Mouse (Mus musculus) gastrocnemius, postnatal 14 days (tissue): ENCODE measurements around the gene Hspa8. TPM values are rescaled to one million over a fixed set of nuclear protein-coding genes. Genes with fewer than 3 reads are reported as not detected.

Experiments
- DNase-seq: peaks from one replicate; pipeline ENCODE4 v3.0.0; 2021; ENCODE audit warnings: mixed read lengths
- intact Hi-C: fragments of 180-260 bp; cut with DNase I; formaldehyde crosslinking; loops from one replicate; pipeline ENCODE4 v1.15.1; 2025; ENCODE audit warnings: low total_unique reads
- total RNA-seq, 2 experiments: library from RNA; stranded (reverse); gene quantifications; 2 replicates each; pipeline ENCODE4 v1.2.3; 2021

Hspa8 gene
- total RNA-seq, 2 experiments from 2014 or later = 949 to 1,245 TPM

DNA sequence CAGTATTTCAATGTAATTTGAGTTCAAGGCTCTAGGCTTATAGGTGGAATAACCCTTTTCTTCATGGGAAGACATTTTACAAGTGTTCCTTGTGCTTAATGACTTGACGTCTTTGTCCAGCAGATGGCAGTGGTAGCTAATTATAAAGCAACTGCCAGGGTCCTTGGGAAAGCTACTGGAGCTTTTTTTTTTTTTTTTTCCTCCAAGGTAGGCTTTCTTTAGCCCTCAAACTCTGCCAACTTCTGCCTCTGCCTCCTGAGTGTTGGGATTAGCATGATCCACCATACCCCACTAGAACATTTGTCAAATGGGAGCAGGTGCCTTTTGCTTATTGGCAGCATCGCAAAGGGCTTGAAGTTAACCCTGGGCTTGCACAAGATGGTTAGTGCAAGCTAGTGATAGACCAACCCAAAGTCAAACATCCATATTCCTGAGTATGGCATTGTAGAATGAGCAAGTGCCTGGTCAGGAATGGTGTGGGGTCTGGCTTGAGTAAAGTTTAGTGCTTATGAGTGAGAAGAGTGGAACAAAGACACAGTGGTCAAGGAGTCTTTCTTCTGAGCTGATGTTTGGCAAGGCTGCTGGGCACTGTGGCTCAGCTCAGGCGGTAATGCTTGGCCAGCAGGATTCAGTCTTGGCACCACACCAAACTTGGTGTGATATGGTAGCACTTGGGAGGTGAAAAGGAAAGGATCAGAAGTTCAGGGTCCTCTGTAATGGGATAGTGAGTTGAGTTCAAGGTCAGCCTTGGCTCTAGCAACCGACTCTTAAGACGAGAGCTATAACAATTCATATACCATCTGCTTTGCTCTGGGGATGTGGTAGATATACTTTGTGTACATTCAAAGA is 5.9 kb downstream of the Hspa8 start:
- intact Hi-C loops = loop anchor here (5.0 kb wide), 1 partner anchor 49 kb away; no protein-coding TSS in a partner anchor
- DNase-seq = no peak

GRCm38 (mm10) chr9:40807289-40807920 is 6.6 kb downstream of the Hspa8 start:
- intact Hi-C loops = loop anchor here (5.0 kb wide), 1 partner anchor 50 kb away; no protein-coding TSS in a partner anchor
- peak; percentile 39 for DNase-seq

GRCm38 (mm10) chr9:40808061-40808906 is 7.5 kb downstream of the Hspa8 start:
- intact Hi-C loops = loop anchor here (5.0 kb wide), 1 partner anchor 51 kb away; no protein-coding TSS in a partner anchor
- DNase-seq = no peak

GRCm38 (mm10) chr9:40808907-40809280 is 8.1 kb downstream of the Hspa8 start:
- no peak for DNase-seq
- intact Hi-C loops = loop anchor here (5.0 kb wide), 1 partner anchor 52 kb away; no protein-coding TSS in a partner anchor

- intact Hi-C loops = no loop called here
- no peak for DNase-seq
These were observed 11.1 kb downstream of the Hspa8 start for GRCm38 (mm10) chr9:40811860-40812259.

- no peak for DNase-seq
- intact Hi-C loops = no loop called here
These were observed 13.3 kb downstream of the Hspa8 start for GRCm38 (mm10) chr9:40814060-40814459.

DNA sequence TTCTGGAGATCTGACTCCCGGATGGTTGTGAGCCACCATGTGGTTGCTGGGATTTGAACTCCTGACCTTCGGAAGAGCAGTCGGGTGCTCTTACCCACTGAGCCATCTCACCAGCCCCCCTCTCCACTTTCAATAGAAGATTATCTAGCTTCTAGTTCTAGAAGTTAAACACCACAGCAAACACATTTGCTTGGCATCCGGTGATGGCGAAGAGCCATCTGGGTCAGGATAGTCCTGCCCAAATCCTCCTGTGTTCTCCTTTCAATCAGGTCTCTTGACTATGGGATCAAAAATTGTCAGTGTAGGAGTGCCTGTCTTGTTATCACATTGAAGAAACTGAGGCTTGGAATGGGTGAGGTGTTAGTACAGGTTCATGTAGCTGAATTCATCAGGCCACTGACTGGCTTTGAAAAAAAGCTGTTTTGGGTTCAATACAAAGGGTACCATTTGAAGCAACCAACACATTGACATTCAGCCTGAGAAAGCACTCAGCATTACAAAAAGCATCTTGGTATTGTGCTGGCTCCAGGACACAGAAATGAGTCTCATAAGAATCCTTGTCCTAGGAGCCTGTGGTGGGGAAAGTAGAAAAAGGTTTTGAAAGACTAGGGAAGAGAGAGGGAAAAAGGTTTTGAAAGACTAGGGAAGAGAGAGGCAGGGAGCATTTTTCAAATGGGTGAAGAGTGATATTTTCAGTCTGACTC is 16.7 kb downstream of the Hspa8 start:
- DNase-seq = no peak
- intact Hi-C loops = no loop called here

DNA sequence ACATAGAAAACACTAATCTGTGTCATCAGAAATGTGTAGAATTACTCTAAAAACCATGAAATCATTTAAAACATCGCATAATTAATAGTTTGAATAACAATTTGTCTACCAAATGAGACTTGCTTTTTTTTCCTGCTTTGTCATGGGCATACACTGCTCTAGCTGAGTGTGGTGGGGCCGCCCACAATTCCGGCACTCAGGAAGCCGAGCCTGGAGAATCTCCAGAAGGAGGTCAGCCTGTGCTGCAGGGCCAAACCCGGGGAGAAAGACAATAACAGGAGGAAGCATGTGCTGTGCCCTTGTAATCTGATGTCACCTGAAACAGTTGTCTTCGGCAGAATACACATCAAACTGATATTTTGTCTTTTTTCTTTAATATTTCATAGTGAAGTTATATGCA is 24.8 kb downstream of the Hspa8 start:
- intact Hi-C loops = no loop called here
- no peak for DNase-seq

DNA sequence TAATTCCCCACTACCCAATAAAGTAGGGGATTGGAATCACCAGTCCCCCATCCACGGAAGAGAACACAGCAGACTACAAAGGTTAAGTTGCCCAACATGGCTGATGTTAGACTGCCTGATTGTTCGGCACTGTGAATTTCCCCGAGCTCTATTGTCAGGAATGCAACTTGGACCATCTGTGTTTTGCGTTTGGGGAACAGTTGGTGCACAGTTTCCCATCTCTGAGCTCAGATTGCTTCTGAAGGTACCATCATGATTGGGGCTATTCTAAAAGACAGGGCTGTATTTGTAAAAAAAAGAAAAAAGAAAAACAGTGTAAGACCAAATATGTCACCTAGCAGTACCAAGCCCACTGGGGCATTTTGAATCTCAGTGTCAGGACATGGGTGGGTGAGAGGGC is 26.6 kb downstream of the Hspa8 start:
- intact Hi-C loops = no loop called here

GRCm38 (mm10) chr9:40834569-40834968 is 33.8 kb downstream of the Hspa8 start:
- DNase-seq = peak; percentile 68
- intact Hi-C loops = loop anchor here (10.0 kb wide), 1 partner anchor 150 kb away; no protein-coding TSS in a partner anchor

More for the DNA sequence above, 26.6 kb downstream of the Hspa8 start:
- no peak for DNase-seq

GRCm38 (mm10) chr9:40836681-40837080 is 35.9 kb downstream of the Hspa8 start:
- DNase-seq = no peak
- intact Hi-C loops = loop anchor here (10.0 kb wide), 1 partner anchor 148 kb away; no protein-coding TSS in a partner anchor

- intact Hi-C loops = loop anchor here (10.0 kb wide), 1 partner anchor 145 kb away; no protein-coding TSS in a partner anchor
- DNase-seq = no peak
These were observed 38.9 kb downstream of the Hspa8 start for GRCm38 (mm10) chr9:40839662-40840061.

DNA sequence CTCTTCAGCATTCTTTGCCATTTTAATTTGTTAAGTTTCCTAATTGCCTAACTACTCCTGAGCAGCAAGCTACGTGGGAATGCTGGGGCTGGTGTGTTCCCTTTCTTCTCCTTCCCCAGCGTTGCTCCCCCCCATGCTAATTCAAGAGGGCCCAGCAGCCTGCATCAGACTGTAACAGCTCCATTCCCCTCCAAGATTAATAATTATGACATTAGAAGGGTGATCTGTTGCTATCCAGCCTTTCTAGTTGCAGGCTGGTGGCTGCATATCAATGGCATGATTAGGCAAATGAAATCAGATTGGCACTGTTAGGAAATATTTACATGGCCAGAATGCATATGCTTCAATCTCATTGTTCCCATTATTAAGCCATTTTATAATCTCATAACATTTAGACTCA is 50.7 kb downstream of the Hspa8 start:
- intact Hi-C loops = no loop called here
- no peak for DNase-seq

- no peak for DNase-seq
- intact Hi-C loops = no loop called here
These were observed 57.8 kb downstream of the Hspa8 start for GRCm38 (mm10) chr9:40858461-40859160.

DNA sequence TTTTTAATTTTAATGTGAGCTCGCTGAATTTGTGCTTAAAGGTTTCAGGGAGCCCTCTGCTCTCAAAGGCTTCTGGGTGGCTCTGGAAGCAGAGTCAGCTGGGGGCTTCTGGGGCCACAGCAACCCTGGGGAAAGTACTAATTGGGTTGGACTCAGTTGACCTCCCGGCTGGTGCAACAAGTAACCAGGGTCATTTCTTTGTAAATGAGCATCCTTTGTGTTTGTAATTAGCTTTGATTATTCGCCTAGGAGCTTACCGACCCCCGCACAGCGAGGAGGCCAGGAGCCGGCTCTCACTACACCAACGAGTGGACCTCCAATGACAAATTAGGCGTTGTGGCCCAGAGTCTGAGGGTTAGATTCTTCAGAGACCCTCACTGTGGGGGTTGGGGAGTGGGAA is 58.4 kb downstream of the Hspa8 start:
- intact Hi-C loops = no loop called here
- no peak for DNase-seq
